Mouse (Mus musculus): Measurements from ENCODE around the gene Ddx50.
"Not testable (repeated sequence)": the region's sequence is repeated elsewhere in the genome, so short reads cannot be mapped to it uniquely, and the experiment has no call there.

Ddx50 gene

DNA sequence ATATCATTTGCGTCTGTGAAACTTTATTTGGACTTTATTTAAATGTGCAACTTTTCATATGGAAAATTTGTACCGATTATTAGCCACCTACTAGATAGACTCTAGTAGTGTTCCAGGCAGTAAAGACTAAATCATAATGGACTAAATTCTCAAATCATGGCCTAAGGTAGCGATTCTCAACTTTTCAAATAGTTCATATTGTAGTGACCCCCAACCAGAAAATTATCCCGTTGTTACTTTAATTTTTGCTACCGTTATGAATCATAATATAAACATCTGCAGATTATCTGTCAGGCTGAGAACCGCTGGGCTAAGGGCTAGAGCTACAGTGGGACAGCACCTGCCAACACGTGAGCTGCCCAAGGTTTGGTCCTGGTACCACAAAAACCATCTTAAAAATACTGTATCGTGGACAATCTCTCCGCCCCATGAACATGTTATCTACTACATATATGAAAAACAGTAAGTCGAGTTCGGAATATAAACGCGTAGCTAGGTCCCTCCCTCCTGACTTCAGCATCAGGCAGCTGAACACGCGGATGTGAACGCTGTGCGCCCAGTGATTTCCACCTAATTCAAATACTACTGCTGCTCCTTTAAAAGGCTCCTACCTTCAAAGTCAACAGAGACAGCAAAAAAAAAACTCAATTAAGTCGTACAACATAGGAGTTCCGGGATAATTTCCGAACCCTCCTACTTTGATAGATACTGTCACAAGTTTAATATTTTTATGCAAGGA lies 49.8 kb downstream of the Ddx50 start:
- no peak for DNase-seq

DNA sequence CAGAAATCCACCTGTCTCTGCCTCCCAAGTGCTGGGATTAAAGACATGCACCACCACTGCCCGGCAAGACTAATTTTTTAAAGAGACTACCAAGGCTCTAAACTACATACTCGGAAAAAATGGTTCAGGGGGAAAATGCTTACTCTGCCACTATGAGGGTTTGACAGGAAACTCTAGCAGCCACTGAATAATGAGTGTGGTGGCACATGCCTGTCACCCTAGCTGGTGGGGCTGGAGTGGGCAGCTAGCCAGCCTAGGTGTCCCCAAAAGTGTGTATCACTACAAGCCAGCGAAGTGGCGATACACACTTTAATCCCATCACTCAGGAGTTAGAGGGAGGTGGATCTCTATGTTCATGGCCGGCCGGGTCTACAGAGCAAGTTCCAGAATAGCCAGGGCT lies 51.0 kb downstream of the Ddx50 start:
- DNase-seq, result no peak

DNA sequence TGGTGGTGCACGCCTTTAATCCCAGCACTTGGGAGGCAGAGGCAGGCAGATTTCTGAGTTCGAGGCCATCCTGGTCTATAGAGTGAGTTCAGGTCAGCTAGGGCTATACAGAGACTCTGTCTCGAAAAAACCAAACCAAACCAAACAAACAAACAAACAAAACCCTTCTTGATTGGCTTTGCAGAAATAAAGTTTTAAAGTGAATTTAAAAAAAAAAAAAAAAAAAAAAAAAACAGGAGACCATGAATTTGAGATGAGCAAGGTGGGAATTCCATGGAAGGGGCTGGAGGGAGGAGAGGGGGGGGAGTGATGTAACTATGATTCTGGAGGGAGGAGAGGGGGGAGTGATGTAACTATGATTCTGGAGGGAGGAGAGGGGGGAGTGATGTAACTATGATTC lies 51.7 kb downstream of the Ddx50 start:
- DNase-seq, result not testable (repeated sequence)

DNA sequence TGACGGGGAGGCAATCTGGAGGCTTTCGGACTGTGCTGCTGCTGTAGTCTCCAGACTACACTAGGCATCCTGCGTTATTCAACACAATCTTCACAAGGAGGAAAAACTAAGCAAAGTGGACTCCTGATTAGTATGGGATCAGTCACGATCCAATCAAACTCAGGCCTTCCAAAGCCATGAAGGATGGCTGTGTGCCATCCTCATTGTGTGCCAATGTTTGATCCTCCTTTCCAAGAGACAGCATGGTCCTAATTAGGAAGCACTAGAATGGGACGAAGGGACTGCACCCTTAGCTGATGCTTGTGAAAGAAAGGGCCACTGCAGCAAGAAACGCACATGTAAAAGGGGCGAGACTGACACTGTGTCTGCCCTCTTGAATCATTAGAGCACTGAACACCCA lies 58.5 kb downstream of the Ddx50 start:
- DNase-seq, result no peak

DNA sequence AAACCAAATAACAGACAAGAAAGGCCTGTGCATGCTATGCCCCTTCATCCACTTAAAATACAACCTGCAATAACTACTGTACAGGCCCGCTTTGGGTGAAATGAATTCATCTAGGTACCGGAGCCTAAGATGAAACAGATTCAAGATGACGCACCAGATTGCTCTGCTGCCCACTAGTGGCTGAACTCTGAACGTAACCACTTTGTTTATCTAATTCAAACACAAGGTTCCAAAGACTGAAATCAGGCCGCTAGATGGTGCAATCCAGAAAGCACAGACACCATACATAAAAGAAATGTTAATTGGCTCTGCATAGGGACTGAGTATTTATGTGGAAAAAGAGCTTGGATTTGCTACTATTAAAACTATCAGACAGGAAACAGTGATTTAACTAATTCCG lies 60.8 kb downstream of the Ddx50 start:
- DNase-seq, result peak; percentile 92

DNA sequence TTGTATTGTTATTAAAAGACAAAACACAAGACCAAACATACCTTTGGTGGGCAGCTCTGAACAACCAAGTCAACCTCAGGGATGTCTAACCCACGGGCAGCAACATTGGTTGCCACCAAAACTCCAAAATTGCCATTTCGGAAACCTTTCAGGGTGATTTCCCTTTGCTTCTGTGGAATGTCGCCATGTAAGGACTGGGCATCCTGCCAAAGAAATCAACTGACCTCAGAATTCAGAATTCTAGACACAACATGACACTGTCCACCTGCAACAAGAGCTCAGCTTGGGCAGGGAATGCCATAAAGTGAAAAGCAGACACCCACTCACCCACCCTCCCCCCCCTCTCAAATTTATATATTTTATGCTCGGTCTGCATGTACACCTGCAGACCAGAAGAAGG lies 62.4 kb downstream of the Ddx50 start:
- no peak for DNase-seq

DNA sequence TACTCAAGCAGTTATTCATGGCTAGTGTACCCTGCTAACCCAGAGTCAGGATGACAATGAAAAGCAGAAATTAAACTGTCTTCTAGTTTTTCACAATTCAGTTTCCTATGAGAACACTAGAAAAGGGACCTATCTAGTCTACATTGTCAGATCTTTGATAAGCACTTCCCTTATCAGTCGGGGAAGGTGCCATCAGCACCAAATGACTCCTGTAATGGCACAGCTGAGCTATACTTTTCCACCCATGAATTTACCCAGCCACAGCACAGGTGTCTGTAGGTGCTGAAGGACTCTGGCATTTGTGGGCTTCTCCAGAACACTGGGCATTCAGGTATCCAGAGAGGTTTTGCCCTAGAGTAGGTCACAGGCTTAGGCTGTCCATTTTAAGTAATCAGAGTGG lies 67.8 kb downstream of the Ddx50 start:
- no peak for DNase-seq

DNA sequence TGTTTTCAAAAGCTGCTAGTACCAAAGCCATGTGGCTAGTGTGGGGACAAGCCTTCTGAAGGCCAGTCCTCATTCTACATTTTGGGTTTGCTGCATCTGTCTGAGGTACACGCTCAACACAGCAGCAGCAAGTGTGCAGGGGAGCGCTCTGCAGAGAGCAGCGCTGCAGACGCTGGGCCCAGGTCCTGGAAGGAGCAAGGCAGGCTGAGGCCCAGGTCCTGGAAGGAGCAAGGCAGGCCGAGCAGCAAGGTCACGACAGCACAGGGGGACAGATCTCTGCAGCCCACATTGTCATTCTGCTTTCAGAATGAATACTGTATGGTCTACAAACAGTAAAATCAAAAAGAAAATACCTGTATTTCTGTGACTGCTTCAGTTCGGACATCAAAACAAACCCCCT lies 68.3 kb downstream of the Ddx50 start:
- DNase-seq, result no peak

DNA sequence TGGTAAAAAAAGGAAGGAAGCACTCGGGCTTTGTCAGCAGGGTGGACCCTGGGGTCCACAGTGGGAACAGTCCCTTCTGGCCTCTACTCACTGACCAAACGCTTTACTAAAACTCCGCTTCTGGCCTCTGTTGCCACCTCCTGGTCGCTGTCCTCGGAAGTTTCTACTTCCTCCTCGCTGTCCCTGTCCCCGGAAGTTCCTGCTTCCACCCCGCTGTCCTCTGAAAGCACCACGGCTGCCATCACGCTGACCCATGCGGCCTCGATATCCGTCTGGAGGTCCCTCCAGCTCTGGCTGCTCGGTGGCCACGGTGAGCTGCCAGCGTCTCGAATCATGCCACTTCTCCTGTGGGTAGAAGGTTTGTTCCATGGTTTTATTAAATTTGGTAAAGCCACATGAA lies 68.8 kb downstream of the Ddx50 start:
- DNase-seq, result no peak

DNA sequence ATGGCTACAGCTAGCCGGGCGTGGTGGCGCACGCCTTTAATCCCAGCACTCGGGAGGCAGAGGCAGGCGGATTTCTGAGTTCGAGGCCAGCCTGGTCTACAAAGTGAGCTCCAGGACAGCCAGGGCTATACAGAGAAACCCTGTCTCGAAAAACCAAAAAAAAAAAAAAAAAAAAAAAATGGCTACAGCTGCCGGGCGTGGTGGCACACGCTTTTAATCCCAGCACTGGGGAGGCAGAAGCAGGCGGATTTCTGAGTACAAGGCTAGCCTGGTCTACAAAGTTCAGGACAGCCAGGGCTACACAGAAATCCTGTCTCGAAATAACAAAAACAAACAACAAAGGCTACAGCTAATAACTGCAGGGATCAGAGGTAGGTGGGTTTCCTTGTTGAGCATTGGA lies 71.9 kb downstream of the Ddx50 start:
- not testable (repeated sequence) for DNase-seq

DNA sequence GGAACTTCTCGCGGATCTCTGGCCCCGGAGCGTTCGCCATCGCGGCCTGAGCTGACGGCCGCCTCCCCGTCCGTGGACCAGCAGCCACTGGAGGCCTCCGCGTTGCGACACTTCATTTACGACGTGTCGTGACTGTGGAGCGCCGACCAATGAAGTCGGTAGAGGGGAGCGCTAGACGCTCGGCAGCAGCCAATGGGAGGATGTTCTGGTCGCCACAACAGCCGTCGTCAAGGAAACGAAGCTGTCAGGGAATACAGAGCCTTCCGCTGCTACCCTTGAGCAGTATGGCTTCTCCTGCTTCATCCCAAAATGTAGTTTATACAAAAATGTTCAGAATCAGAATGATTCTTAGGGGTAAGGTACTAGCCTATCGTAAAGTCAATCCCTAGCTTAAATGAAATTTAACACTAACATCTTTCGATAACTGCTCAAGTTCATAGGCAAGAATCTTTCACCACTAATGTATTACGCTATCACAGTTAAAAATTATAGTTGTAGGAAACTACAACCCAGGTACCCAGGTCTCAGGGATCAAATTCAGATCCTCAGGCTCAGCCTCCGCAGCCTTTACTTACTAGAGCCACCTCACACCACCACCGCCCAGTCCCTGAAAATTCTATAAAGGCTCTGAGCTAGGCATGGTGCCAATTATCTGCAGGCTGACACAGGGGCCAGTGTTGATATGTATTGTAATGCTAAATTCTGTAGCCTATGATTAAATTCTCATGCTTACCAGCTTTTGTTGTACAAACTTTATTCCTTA lies 72.5 kb downstream of the Ddx50 start, which contains the start of gene Kif1bp:
Gene Kif1bp, minus strand, starts transcription at position 120 of the 763 bp plus-strand sequence.
- DNase-seq, result peak; percentile 98

DNA sequence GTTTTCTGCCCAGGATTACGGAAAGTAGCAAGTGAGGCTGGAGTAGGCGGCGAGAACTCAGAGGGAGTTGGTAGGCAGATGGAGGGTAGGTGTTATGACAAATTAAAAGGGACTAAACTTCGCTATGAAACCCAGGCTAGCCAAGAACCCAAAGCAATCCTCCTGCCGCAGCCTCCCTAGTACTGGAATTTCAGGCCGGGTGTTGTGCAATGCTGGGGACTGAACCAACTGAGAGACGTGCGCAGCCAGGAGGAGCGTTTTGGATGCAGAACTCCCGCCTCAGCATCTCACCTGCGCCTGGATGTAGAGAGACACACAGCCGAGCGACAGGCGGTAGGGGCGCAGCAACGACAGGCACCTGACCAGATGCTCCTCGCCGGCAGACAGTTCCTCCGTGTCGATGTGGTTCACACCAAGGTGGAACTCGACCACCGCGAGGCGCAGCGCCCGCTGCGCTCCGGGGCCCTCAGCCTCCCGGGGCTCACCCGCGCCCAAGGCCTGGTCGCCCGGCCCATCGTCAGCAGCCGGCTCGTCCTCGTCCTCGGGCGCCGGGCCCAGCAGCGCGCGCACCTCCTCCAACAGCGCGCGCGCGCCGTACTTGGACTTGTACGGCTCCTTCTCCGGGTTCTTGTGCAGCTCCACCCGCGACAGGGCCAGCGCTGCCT lies 73.2 kb downstream of the Ddx50 start:
- DNase-seq, result peak; percentile 23

DNA sequence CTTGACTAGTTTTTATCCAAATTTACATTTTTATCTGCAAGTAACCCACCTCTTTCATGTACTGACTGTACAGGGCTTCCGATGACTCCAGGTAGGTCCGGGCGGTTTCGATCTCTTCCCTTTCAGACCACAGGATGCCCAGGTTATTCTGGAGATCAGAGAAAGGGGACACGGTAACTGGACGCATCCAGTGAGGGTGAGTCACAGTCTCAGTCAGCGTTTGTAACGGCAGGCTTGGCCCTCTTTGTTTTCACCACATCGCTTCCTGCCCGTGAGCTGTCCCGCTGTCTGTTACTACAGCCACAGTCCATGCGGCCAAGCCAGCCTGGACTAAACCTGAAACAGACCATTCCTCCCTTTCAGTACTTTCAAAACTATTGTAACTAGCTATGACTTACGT lies 76.0 kb downstream of the Ddx50 start:
- no peak for DNase-seq

DNA sequence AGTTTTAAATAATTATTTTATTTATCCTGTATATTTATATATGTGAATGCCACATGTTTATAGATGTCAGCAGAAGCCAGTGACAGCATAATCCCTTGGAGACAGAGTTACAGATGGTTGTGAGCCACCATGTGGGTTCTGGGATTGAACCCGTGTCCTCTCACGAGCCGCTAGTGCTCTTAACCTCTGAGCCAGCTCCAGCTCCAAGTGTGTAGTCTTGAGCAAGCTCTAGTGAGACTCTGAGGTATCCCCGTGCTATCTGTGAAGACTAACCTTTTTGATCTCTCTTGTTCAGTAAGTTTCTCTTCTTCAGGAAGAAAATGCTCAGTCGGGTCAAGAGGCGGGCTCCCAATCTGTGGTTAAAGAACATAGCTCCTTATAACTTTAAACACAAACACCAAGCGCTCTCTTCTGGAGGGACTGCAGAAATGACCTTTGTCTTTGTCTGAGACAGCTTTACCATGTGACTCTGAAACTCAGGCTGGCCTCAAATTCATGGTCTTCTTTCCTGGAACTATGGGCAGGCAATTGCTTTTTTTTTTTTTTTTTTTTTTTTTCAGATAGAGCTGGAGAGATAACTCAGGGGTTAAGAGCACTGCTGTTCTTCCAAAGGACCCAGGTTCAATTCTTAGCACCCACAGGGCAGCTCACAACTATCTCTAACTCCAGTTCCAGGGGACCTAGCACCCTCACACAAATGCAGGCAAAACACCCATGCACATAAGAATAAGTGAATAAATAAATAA lies 80.7 kb downstream of the Ddx50 start:
- no peak for DNase-seq

DNA sequence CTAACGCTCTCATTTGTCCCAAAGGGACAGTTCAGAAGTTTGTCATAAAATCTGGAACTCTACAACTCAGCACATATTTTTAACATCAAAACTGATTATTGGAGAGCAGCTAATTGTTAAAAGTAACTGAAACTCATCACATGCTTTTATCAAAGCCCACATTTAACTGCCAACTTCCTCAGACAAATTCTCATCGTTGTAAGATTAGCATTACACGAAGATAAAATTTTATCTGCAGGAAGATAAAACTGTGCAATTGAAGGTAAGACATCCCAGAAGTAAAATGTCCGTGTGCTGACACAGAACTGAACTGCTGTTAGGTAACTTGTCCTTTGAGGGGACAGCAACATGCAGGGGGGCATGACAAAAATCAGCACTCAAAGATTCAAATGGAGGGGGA lies 82.2 kb downstream of the Ddx50 start:
- DNase-seq, result no peak

All from right cerebral cortex, postnatal 14 days (tissue).